Mouse (Mus musculus) midbrain, postnatal 0 days (tissue): Measurements from ENCODE around the gene Cc2d1a. TPM values are rescaled to one million over a fixed set of nuclear protein-coding genes. Genes with fewer than 3 reads are reported as not detected.
A peak's percentile ranks its signal among the peaks of the same experiment; 100 is the strongest.

Source experiments
- ATAC-seq: fragments of 200-750 bp; cut with Nextera tagmentation; 2 replicates; pipeline ENCODE4 v1.8.0; 2017; ENCODE audit warnings: moderate number of reproducible peaks, mild to moderate bottlenecking, moderate TSS enrichment, moderate library complexity; ENCODE audit not compliant: low FRiP score
- DNase-seq: peaks from one replicate; pipeline ENCODE4 v3.0.0-alpha.2; 2015; ENCODE audit warnings: low spot score
- H3K27ac ChIP-seq: fragments of 300-500 bp; sonication (generic); 2 replicates; pipeline ENCODE4 v1.5.1; 2014; ENCODE audit warnings: low read depth, mild to moderate bottlenecking, low read length, mixed read lengths
- H3K27me3 ChIP-seq: fragments of 300-500 bp; sonication (generic); 2 replicates; pipeline ENCODE4 v1.6.1; 2014; ENCODE audit warnings: low read length, control low read depth, mixed read lengths; ENCODE audit not compliant: insufficient read depth
- H3K36me3 ChIP-seq: fragments of 300-500 bp; sonication (generic); 2 replicates; pipeline ENCODE4 v1.6.1; 2014; ENCODE audit warnings: low read length, control low read depth, mixed read lengths; ENCODE audit not compliant: insufficient read depth
- H3K4me1 ChIP-seq: fragments of 300-500 bp; sonication (generic); 2 replicates; pipeline ENCODE4 v1.6.1; 2014; ENCODE audit warnings: mild to moderate bottlenecking, control low read depth, antibody characterized with exemption, low read length, mixed read lengths; ENCODE audit not compliant: insufficient read depth
- H3K4me2 ChIP-seq: fragments of 300-500 bp; sonication (generic); 2 replicates; pipeline ENCODE4 v1.6.1; 2014; ENCODE audit warnings: low read depth, mild to moderate bottlenecking, low read length, mixed read lengths; ENCODE audit not compliant: poor library complexity, severe bottlenecking
- H3K4me3 ChIP-seq: fragments of 300-500 bp; sonication (generic); 2 replicates; pipeline ENCODE4 v1.5.1; 2014; ENCODE audit warnings: low read depth, mild to moderate bottlenecking, low read length, moderate library complexity
- H3K9ac ChIP-seq: fragments of 300-500 bp; sonication (generic); replicated peaks from 2 replicates; pipeline ENCODE4 v1.6.1; 2014; ENCODE audit warnings: mild to moderate bottlenecking, low read length, moderate library complexity, mixed read lengths; ENCODE audit not compliant: poor library complexity, severe bottlenecking
- H3K9me3 ChIP-seq: fragments of 300-500 bp; sonication (generic); 2 replicates; pipeline ENCODE4 v1.6.1; 2016; ENCODE audit warnings: low read length, control low read depth
- CTCF ChIP-seq: IDR thresholded peaks from 2 replicates; pipeline ENCODE4 v1.5.1; 2016; ENCODE audit warnings: antibody characterized with exemption, mild to moderate bottlenecking
- WGBS: fragments of 180-500 bp; shearing (Covaris S2); extraction: QIAGEN DNeasy Blood & Tissue Kit; methylation state at CpG from one replicate; pipeline ENCODE4 v1.1.7; 2014; 5-methylcytosine and 5-hydroxymethylcytosine counted together
- polyA plus RNA-seq: library from polyadenylated mRNA; unstranded; fragments of >200 nt; fragmentation: Nextera tagmentation; extraction: Ambion mirVana; gene quantifications from 2 replicates; pipeline ENCODE4 v1.2.1, GENCODE M21; 2015
- total RNA-seq: library from RNA; depleted of rRNA; stranded (reverse); fragments of >200 nt; gene quantifications from 2 replicates; pipeline ENCODE4 v1.2.3, GENCODE M21; 2014

The Cc2d1a gene
- total and polyA plus RNA-seq, 2 experiments from 2014 or later, result 65.9 to 101 TPM

DNA sequence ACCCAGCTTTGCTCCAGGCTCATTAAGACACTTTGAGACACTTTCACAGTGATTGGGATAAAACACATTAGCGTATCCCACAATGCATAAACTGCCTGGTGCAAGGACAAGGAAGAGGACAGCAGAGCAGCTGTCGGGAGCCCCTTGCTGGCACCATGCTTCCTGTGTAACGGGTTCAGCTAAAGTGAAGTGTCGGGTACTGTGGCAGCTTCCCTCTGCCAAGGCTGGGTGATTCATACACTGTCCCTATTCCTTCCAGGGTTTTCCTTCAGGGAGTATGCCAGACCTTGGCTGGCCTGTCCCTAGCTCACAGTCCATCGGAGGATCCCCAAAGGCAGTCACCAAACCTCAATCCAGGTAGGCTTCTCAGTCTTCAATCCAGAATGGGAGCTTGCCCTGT is 22.4 kb upstream of the Cc2d1a start:
- Histone ChIP-seq H3K27me3 (no peaks in the 10 kb centered on the region), H3K27ac (no peak overlapping the region), H3K36me3 (peaks cover 24% of the 10 kb centered on the region), H3K9me3 (no peaks in the 10 kb centered on the region), H3K4me3 (no peak overlapping the region), H3K4me1 (no peaks in the 10 kb centered on the region), H3K4me2 (no peak overlapping the region), H3K9ac (no peak overlapping the region)
- 85% methylated on average over 5 of the region's 5 CpGs for WGBS
- TF ChIP-seq CTCF, result no peak
- ATAC-seq (no peak), DNase-seq (no peak)

- TF ChIP-seq CTCF, result no peak
- 97% methylated on average over 2 of the region's 2 CpGs for WGBS
Measured at GRCm38 (mm10) chr8:84167696-84168095, 20.0 kb upstream of the Cc2d1a start.

GRCm38 (mm10) chr8:84157620-84158019 is 9.9 kb upstream of the Cc2d1a start:
- H3K4me3 ChIP-seq, result no peak overlapping the region
- 0 out of 2 replicates have a peak, but pooled peaks cover 3% of the 10 kb centered on the region for H3K36me3 ChIP-seq
- H3K9ac ChIP-seq, result no peak overlapping the region
- no peaks in the 10 kb centered on the region for H3K27me3 ChIP-seq
- ATAC-seq (no peak), DNase-seq (no peak)
- no peak for TF ChIP-seq CTCF
- no peaks in the 10 kb centered on the region for H3K9me3 ChIP-seq
- H3K27ac ChIP-seq, result no peak overlapping the region
- no peak overlapping the region for H3K4me2 ChIP-seq
- no peaks in the 10 kb centered on the region for H3K4me1 ChIP-seq
- 96% methylated on average over 4 of the region's 4 CpGs for WGBS

More at GRCm38 (mm10) chr8:84167696-84168095, 20.0 kb upstream of the Cc2d1a start:
- no peak overlapping the region for H3K4me2 ChIP-seq
- H3K9ac ChIP-seq, result 0 out of 2 replicates have a peak overlapping the region, but pooled peaks have one; percentile 13
- H3K27ac ChIP-seq, result no peak overlapping the region
- H3K36me3 ChIP-seq, result peaks cover 14% of the 10 kb centered on the region
- no peaks in the 10 kb centered on the region for H3K9me3 ChIP-seq
- H3K4me1 ChIP-seq, result no peaks in the 10 kb centered on the region
- H3K4me3 ChIP-seq, result no peak overlapping the region
- ATAC-seq, result no peak
- no peak for DNase-seq
- no peaks in the 10 kb centered on the region for H3K27me3 ChIP-seq

GRCm38 (mm10) chr8:84149181-84149580 is 1.4 kb upstream of the Cc2d1a start:
- ATAC-seq (no peak), DNase-seq (no peak)
- Histone ChIP-seq H3K4me1 (peaks cover 13% of the 10 kb centered on the region; the same call in 1 of the 2 replicates), H3K4me3 (no peak overlapping the region), H3K9me3 (no peaks in the 10 kb centered on the region), H3K9ac (no peak overlapping the region), H3K27me3 (no peaks in the 10 kb centered on the region), H3K36me3 (no peaks in the 10 kb centered on the region), H3K4me2 (no peak overlapping the region), H3K27ac (no peak overlapping the region)
- WGBS, result 83% methylated on average over 3 of the region's 3 CpGs
- no peak for TF ChIP-seq CTCF

DNA sequence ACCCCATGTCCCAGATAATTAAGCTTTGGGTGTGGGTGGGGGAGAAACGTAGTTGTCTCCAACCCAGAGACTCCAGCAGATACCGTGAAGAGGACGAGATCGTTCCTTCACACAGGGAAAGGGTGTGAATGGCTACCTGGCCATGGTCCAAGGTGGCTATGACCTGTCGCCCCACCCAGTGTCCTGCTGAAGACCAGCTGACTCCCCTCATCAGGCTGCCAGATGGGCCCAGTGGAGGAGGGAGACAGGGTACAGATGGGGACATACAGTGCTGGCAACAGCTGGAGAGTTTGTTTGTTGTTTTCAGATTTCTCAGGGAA is 755 bp upstream of the Cc2d1a start:
- Histone ChIP-seq H3K4me3 (peak overlapping the region; percentile 71; the same call in 1 of the 2 replicates), H3K4me1 (peaks cover 13% of the 10 kb centered on the region; the same call in 1 of the 2 replicates), H3K9me3 (no peaks in the 10 kb centered on the region), H3K4me2 (peak overlapping the region; percentile 86), H3K36me3 (peaks cover 6% of the 10 kb centered on the region), H3K9ac (no peak overlapping the region), H3K27me3 (no peaks in the 10 kb centered on the region), H3K27ac (0 out of 2 replicates have a peak overlapping the region, but pooled peaks have one; percentile 51)
- no peak for TF ChIP-seq CTCF
- WGBS, result 91% methylated on average over 5 of the region's 5 CpGs
- DNase-seq (no peak), ATAC-seq (0 out of 2 replicates have a peak, but pooled peaks have one; percentile 2)

DNA sequence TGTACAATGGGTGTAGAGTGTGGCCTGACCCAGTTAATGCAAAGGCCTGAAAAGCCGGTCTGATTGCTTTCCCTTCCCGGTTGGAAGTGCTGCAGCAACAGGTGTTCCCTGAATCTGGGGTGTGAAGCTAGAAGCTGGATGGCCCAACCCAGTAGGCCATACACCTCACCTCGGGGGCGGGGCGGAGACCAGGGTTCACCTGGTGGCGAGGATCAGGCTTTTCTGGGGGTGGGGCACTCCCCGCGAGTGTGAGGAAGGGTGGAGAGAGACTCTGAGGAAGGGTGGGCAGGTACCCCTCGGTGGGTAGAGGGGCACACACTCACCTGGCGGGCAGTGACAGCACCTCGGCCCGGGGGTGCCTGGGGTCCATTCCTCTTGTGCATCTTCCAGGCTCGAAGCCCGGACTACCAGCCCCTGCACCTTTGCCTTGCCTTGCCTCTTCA is 391 bp downstream of the Cc2d1a start:
- no peak for DNase-seq
- peak; percentile 64 for ATAC-seq
- no peaks in the 10 kb centered on the region for H3K27me3 ChIP-seq
- H3K27ac ChIP-seq, result peak overlapping the region; percentile 51
- peaks cover 13% of the 10 kb centered on the region; the same call in 1 of the 2 replicates for H3K4me1 ChIP-seq
- H3K4me2 ChIP-seq, result peak overlapping the region; percentile 86
- WGBS, result 10% methylated on average over 13 of the region's 14 CpGs
- H3K4me3 ChIP-seq, result peak overlapping the region; percentile 71
- no peaks in the 10 kb centered on the region for H3K9me3 ChIP-seq
- peak overlapping the region; percentile 92 for H3K9ac ChIP-seq
- TF ChIP-seq CTCF, result 0 out of 2 replicates have a peak, but pooled peaks have one; percentile 5
- peaks cover 17% of the 10 kb centered on the region for H3K36me3 ChIP-seq
